Mouse (Mus musculus): ENCODE results near the gene Fyb.

DNA sequence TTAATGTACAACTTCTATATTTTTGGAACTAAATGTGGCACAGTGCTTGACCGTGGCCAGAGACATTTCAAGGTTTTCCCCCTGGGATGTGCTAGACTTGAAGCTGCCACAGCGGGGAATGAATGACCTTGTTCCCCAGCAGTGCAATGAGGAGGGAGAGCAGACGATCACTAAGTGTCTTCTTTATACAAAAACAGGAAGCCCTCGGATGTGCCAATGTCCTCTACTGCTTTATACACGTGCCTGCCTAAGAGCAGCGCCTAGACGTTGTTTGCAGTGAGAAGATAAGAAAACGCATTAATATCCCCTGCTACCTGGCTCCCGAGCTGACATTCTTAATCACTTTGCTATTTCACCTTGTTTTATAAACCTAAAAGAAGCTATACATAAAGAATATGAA, 55.3 kb downstream of the Fyb start:
- TF ChIP-seq CTCF (conservative IDR thresholded peaks at IDR 0.05; ENCODE audit: low read length) = no peak
- TF ChIP-seq NANOG (IDR thresholded peaks at IDR 0.05; ENCODE audit: borderline replicate concordance, low read length) = no peak
- no peak for TF ChIP-seq POU5F1 (IDR thresholded peaks at IDR 0.05; ENCODE audit: borderline replicate concordance, low read length)
